Mouse (Mus musculus): Measurements from ENCODE around the gene Gm20388.

Gm20388 gene

DNA sequence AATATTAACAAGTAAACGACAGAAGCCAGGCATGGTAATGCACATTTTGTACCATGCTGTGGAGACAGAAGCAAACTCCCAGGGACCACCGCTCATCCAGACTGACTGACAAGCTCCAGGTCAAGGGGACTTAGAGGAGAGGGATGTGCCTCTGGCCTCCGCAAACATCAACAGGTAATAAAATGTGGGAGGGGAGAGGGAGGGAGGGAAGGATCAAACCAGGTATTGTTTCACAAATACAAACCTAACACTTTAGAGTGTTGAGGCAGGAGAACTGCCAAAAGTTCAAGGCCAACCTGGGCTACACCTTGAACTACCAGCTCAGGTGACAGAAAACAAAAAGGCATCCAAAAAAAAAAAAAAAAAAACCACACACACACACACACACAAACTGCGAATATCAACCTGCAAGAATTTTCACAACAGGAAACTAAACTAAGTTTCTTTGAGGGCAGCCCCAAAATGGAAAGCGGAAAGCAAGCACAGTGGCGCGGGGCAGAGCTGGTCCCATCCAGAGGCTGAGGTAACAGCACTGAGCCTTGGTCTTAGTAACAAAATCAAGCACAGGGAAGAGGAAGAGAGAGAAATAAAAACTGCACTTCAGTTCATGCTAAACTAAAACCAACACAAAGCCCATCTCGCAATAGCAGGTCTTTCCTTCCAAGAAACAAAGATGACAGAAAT is 3076.0 kb downstream of the Gm20388 start:
- DNase-seq, result no peak

DNA sequence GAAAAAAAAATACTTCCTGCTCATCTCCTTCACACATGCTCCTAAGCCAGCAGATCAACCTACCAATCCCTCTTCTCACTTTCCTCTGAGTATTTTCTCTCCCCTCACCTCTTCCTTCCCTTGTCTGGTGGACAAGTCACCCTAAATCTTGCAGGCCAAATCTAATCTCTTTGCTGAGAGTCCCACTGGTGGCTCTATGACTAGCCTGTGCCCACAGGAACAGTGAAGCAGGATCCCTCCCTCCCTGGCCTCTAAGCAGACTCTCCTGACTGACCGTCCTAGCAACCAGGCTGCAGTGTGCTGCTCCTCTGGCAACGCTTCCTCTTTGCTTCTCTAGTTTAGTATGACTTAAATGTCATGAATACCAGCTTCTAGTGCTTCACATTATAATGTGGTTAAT is 3076.6 kb downstream of the Gm20388 start:
- DNase-seq, result no peak

- DNase-seq, result no peak
These were observed 3078.3 kb downstream of the Gm20388 start for GRCm38 (mm10) chr8:122988955-122989354.

DNA sequence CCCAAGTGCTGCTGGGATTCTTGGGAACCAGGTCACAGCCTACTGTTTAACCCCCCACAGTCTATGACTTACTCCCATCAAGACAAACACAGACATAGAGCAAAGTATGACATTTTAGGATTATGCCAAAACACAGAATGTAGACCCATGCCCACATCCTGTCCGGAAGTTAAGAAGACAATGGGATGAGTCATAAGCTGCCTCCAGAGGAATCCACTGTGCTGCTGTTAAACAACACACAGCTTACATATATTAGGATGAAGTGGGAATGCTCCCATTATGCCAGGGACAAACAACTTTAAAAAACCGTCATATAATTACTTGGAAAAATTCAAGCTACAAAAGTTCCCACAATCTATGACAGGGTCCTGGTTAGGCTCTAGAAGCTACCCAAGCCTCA is 3079.3 kb downstream of the Gm20388 start:
- no peak for DNase-seq

DNA sequence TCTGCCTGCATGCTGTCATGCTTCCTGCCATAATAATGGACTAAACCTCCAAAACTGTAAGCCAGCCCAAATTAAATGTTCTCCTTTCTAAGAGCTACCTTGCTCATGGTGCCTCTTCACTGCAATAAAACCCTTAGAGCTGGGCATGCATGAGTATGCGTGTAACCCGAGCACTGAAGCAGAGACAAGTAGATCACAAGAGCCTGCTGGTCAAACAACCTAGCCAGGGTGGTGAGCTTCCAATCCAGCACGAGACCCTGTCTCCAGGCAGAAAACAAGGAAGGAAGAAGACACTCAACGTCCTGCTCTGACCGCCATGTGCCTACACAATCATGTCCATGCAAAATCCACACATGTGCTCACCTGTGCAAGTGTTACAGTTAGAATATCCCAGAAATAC is 3080.7 kb downstream of the Gm20388 start:
- DNase-seq, result no peak

DNA sequence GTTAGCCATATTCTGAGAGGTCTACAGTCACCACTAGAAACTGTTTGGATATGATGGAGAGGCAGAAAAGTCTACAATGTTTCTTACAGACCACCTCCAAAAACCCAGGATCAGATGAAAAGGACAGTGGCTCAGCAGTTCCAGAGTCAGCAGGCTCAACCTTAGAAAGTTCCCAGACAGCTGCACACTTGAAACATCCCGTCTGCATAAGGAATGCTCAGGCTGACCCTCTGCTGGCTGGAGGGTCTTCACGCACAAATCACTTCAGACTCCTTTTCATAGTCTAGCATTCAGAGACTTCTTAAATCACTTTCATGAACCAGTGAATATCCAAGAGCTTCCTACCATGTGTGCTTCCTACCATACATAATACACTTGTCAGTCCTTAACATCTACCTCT is 3081.7 kb downstream of the Gm20388 start:
- no peak for DNase-seq

GRCm38 (mm10) chr8:122993031-122993430 is 3082.4 kb downstream of the Gm20388 start:
- DNase-seq, result no peak

DNA sequence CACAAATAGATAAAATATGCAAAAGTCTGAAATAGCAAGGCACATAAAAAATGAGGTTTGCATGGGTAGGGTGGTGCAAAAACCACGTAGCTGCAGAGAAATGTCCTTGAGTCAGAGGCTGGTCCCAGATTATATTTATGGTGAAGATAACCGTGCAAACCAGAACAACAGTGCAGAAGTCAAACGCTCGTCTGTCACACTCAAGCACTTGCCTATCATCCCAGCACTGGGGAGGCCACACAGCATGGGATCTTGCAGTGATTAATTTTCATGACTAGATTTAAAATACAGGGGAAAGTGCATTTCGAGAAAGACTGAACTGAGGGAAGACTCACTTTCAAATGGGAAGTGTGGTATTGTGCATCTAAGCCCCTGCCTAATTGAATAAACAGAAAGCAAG is 3083.1 kb downstream of the Gm20388 start:
- DNase-seq, result no peak

- DNase-seq, result no peak
These were observed 3087.3 kb downstream of the Gm20388 start for GRCm38 (mm10) chr8:122997963-122998362.

- DNase-seq, result no peak
These were observed 3089.7 kb downstream of the Gm20388 start for GRCm38 (mm10) chr8:123000311-123000710.

DNA sequence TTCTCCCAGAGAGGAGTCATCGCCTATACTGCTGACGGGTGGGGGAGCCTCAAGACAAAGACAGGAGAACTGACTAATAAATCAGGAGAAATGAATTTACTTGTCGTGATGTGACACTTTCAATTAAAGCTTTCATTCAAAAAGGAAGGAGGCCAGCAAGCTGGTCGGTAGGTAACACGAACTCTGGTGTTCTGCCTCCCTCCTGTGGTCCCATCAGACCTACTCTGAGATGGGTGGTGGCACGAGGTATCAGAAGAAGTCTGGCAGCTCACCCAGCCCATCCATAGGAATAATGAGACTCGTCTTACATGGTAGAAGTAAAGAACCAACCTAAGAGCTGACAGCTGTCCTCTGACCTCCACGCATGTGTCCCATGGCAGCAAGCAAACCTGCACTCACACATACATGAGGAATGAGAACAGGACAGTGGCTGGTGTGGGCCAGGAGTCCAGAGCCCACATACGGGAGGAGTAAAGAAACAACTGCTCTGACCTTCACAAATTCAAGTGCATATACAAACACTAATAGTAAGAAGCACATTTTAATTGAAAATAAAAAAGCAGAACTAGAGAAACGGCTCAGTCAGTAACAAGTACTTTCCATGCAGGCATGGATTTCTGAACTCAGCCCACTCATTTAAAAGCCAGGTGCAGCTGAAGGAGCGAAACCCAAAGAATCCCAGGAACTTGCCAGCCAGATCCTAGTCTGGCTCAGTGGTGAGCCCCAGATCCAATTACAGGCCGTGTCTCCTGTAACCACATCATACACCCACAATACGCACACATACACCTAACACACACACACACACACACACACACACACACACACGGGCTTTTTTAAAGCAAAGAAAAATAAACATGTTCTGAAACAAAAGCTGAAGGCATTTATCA is 3093.6 kb downstream of the Gm20388 start:
- DNase-seq, result no peak

- no peak for DNase-seq
These were observed 3094.7 kb downstream of the Gm20388 start for GRCm38 (mm10) chr8:123005328-123005727.

- no peak for DNase-seq
These were observed 3095.2 kb downstream of the Gm20388 start for GRCm38 (mm10) chr8:123005805-123006204.

- DNase-seq, result no peak
These were observed 3100.7 kb downstream of the Gm20388 start for GRCm38 (mm10) chr8:123011321-123011720.

DNA sequence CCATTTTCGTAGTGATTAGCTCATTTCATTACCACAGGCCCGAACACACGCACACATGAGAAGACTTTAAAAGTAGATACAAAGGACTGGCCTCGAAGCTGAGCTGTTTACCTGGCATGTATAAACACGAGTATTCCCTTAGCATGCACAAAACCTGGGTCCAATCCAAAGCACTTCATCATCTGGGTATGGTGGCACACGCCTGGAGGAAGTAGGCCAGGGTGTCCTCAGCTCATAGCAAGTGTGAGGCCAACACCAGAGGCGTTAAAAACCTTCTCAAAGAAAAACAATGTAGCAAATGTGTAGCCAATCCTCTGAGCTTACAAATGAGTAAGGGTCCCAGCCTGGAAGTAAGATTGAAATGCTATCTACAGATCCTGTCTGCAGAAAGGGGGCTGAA is 3103.8 kb downstream of the Gm20388 start:
- no peak for DNase-seq

GRCm38 (mm10) chr8:123015074-123015473 is 3104.4 kb downstream of the Gm20388 start:
- no peak for DNase-seq

GRCm38 (mm10) chr8:123017143-123017542 is 3106.5 kb downstream of the Gm20388 start:
- DNase-seq, result no peak

- DNase-seq, result no peak
These were observed 3108.0 kb downstream of the Gm20388 start for GRCm38 (mm10) chr8:123018484-123019164.

DNA sequence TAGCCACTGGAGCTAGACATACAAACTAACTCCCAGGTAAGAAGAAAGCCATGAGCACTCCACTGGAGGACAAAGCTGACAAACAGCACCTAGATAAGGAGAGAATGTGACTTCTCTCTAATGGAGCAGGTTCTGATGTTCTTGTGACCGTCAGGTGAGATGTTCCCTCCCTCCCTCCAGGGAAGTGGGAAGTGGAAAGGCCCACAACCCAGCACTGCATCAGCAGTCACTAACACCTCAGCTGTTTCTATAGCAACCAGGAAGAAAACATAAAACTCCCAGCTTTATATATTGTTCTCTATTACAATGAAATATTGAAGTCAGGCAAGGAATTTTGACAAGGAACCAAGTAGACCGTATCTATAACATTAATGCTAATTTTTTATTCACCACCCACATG is 3109.4 kb downstream of the Gm20388 start:
- DNase-seq, result no peak

DNA sequence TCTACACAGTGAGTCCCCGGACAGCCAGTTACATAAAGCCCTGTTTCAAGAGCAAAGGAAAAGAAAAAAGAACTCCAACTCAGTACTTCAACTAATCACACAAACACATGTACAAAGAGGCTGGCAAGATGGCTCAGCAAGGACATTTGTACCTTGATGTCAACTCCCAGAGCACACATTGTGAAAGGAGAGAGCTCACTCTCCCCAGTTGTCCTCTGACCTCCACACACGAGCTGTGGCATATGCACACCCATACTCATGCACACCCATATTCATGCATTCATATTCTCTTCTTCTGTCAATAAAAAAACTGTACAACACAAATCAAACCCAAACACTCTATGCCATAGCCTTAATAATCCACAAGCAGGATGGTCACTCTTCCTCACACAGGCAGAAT is 3110.2 kb downstream of the Gm20388 start:
- DNase-seq, result no peak

- no peak for DNase-seq
These were observed 3110.6 kb downstream of the Gm20388 start for GRCm38 (mm10) chr8:123021259-123021658.

- DNase-seq, result peak; percentile 18
These were observed 3112.1 kb downstream of the Gm20388 start for GRCm38 (mm10) chr8:123022727-123023126.

DNA sequence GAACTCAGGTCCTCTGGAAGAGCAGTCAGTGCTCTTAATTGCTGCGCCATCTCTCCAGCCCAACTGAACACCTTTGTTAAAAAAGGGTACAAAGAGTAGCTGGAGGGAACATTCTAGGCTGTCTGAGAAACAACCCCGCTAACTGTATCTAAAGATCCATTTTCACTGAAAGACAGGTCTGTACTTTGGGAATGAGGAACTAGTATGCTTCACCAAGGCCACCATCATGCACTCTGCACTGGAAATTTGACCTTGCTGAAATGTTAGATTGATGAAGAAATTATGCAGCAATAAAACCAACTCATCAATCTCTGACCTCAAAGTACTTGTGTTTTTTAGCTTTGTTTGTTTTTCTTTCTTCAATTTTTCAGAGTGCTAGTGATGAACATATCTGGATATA is 3113.6 kb downstream of the Gm20388 start:
- no peak for DNase-seq

GRCm38 (mm10) chr8:123025951-123026351 is 3115.3 kb downstream of the Gm20388 start:
- DNase-seq, result no peak
